Mouse (Mus musculus): ENCODE results near the gene Smim4. TPM values are rescaled to one million over a fixed set of nuclear protein-coding genes. Genes with fewer than 3 reads are reported as not detected.

The Smim4 gene
- polyA plus RNA-seq, 1 experiment from 2014 or later, result 76.1 TPM

DNA sequence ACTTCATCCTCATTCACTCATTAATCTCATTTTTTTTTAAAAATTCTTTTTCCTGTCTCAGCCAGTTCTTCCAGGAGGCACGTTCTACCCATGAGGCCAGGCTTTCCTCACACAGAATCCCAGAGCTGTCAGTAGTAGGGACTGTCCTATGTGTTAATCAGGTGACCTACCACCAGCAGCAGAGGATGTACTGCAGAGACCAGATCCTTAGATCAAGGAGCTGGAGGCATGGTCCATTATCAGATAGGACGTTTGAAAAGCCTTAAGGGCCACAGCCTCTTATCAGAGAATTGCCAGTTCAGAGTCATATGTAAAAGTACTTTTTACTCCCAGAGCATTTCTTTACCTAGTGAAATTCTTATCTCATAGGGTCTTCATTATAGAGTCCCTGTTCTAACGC is 14.7 kb downstream of the Smim4 start:
- H3K4me2 ChIP-seq (ENCODE audit: low read depth, low read length), result no peak overlapping the region
- no peak overlapping the region for H3K9ac ChIP-seq (replicated peaks)
- TF ChIP-seq EP300 (IDR thresholded peaks at IDR 0.05; ENCODE audit: low read depth) (no peak), CTCF (IDR thresholded peaks at IDR 0.05; ENCODE audit: low read depth) (no peak)
- H3K27ac ChIP-seq (ENCODE audit: low read depth), result no peak overlapping the region
- H3K4me3 ChIP-seq (ENCODE audit: low read depth, low read length), result no peak overlapping the region
- peaks cover 13% of the 10 kb centered on the region for H3K4me1 ChIP-seq (ENCODE audit: insufficient read depth)
- H3K27me3 ChIP-seq (ENCODE audit: insufficient read depth, low read length), result no peaks in the 10 kb centered on the region
- H3K36me3 ChIP-seq (replicated peaks; ENCODE audit: insufficient read depth, low read length), result peaks cover 76% of the 10 kb centered on the region
- ATAC-seq, result no peak
- 59% methylated on average over 3 of the region's 3 CpGs for WGBS (ENCODE audit: insufficient replicate concordance)
- DNase-seq, result no peak
- no peaks in the 10 kb centered on the region for H3K9me3 ChIP-seq (ENCODE audit: low read length)

DNA sequence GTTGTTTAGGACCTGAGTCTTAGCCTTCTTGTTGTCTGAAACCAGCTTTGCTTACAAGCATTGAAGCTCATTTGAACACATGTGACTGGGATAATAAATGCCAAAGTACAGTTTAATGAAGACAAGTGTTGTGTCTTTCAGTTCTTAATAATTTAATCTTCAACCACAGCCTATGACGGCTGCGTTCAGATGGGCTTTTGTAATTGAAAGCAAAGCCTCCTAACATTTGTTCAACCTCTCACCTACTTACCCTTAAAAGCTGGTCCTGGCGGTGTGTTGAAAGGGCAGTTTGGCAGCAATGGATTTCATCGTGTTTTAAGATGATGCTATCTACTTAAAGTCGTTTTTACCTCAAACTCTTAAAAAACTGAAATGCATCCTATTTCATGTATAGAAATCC is 16.6 kb downstream of the Smim4 start:
- Histone ChIP-seq H3K9me3 (ENCODE audit: low read length) (no peaks in the 10 kb centered on the region), H3K4me2 (ENCODE audit: low read depth, low read length) (no peak overlapping the region), H3K36me3 (replicated peaks; ENCODE audit: insufficient read depth, low read length) (peaks cover 78% of the 10 kb centered on the region), H3K4me3 (ENCODE audit: low read depth, low read length) (no peak overlapping the region), H3K27ac (ENCODE audit: low read depth) (peak overlapping the region; percentile 73), H3K9ac (replicated peaks) (no peak overlapping the region), H3K4me1 (ENCODE audit: insufficient read depth) (peaks cover 13% of the 10 kb centered on the region), H3K27me3 (ENCODE audit: insufficient read depth, low read length) (no peaks in the 10 kb centered on the region)
- TF ChIP-seq CTCF (IDR thresholded peaks at IDR 0.05; ENCODE audit: low read depth) (no peak), EP300 (IDR thresholded peaks at IDR 0.05; ENCODE audit: low read depth) (no peak)
- ATAC-seq, result peak; percentile 76; the same call in 1 of the 2 replicates
- 73% methylated on average over 5 of the region's 5 CpGs for WGBS (ENCODE audit: insufficient replicate concordance)
- no peak for DNase-seq

DNA sequence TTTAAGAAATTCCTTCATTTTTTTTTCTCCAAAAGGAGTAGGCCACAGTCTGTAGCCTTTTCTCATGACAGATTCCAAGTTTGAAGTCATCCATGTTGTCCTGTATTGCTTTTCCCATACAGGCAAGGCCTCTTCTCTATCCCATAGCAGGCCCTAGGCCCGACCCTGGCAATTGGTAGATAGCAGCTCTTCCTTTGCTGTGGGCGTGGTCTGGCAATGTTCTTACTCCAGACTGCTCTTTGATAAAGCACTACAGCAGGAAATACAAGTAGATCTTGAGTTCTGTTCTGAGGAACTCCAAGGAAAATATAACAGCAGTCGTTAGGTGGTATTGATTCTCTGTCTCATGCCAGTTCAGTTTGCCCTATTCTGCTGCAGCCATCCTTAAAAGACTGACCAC is 18.1 kb downstream of the Smim4 start:
- Histone ChIP-seq H3K4me1 (ENCODE audit: insufficient read depth) (peaks cover 13% of the 10 kb centered on the region), H3K9me3 (ENCODE audit: low read length) (no peaks in the 10 kb centered on the region), H3K27me3 (ENCODE audit: insufficient read depth, low read length) (no peaks in the 10 kb centered on the region), H3K27ac (ENCODE audit: low read depth) (no peak overlapping the region), H3K4me2 (ENCODE audit: low read depth, low read length) (no peak overlapping the region), H3K36me3 (replicated peaks; ENCODE audit: insufficient read depth, low read length) (peaks cover 80% of the 10 kb centered on the region), H3K4me3 (ENCODE audit: low read depth, low read length) (no peak overlapping the region), H3K9ac (replicated peaks) (no peak overlapping the region)
- ATAC-seq (peak; percentile 79), DNase-seq (peak; percentile 53)
- TF ChIP-seq CTCF (IDR thresholded peaks at IDR 0.05; ENCODE audit: low read depth), result no peak
- TF ChIP-seq EP300 (IDR thresholded peaks at IDR 0.05; ENCODE audit: low read depth), result no peak
- 46% methylated on average over 3 of the region's 3 CpGs for WGBS (ENCODE audit: insufficient replicate concordance)

DNA sequence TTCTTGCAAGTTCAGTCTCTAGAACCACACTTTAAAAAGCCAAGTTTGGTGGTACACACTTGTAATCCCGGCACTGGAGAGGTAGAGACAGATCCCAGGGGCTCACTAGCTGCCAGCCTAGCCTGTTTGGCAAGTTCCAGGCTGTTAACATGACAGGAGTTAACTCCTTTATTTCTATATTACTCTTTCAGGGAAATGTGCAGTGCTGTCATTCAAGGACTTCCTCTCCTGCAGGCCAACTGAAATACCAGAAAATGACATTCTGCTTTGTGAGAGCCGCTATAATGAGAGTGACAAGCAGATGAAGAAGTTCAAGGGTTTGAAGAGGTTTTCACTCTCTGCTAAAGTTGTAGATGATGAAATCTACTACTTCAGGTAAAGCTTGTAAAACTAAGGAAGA is 23.6 kb downstream of the Smim4 start:
- Histone ChIP-seq H3K36me3 (replicated peaks; ENCODE audit: insufficient read depth, low read length) (peaks cover 61% of the 10 kb centered on the region), H3K27me3 (ENCODE audit: insufficient read depth, low read length) (no peaks in the 10 kb centered on the region), H3K4me2 (ENCODE audit: low read depth, low read length) (no peak overlapping the region), H3K9me3 (ENCODE audit: low read length) (no peaks in the 10 kb centered on the region), H3K4me1 (ENCODE audit: insufficient read depth) (no peaks in the 10 kb centered on the region), H3K9ac (replicated peaks) (no peak overlapping the region), H3K27ac (ENCODE audit: low read depth) (no peak overlapping the region), H3K4me3 (ENCODE audit: low read depth, low read length) (no peak overlapping the region)
- DNase-seq, result no peak
- ATAC-seq, result no peak
- 92% methylated on average over 2 of the region's 2 CpGs for WGBS (ENCODE audit: insufficient replicate concordance)
- no peak for TF ChIP-seq CTCF (IDR thresholded peaks at IDR 0.05; ENCODE audit: low read depth)
- no peak for TF ChIP-seq EP300 (IDR thresholded peaks at IDR 0.05; ENCODE audit: low read depth)

DNA sequence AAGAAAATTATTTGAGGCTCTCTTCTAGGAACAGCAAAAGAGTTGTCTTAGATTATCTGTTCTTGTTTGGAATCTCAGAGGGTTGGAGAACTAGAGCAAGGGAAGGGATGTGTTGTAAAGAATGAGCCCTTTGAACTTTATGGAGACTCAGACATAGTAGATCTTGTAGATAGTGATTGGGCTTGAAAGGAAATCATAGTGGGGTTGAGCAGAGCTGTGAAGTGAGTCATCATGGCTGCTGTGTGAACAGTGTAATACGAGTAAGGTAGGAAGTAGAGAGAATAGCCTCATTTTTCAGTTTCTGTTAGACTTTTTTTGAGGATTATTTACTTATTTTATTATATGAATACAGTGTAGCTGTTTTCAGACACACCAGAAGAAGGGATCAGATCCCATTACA is 38.8 kb downstream of the Smim4 start:
- Histone ChIP-seq H3K27me3 (ENCODE audit: insufficient read depth, low read length) (no peaks in the 10 kb centered on the region), H3K27ac (ENCODE audit: low read depth) (no peak overlapping the region), H3K36me3 (replicated peaks; ENCODE audit: insufficient read depth, low read length) (peaks cover 60% of the 10 kb centered on the region), H3K9me3 (ENCODE audit: low read length) (no peaks in the 10 kb centered on the region), H3K4me1 (ENCODE audit: insufficient read depth) (no peaks in the 10 kb centered on the region), H3K4me3 (ENCODE audit: low read depth, low read length) (no peak overlapping the region), H3K9ac (replicated peaks) (no peak overlapping the region), H3K4me2 (ENCODE audit: low read depth, low read length) (no peak overlapping the region)
- DNase-seq, result no peak
- ATAC-seq, result no peak
- no peak for TF ChIP-seq CTCF (IDR thresholded peaks at IDR 0.05; ENCODE audit: low read depth)
- no peak for TF ChIP-seq EP300 (IDR thresholded peaks at IDR 0.05; ENCODE audit: low read depth)
- 79% methylated on average over 1 of the region's 1 CpGs for WGBS (ENCODE audit: insufficient replicate concordance)

DNA sequence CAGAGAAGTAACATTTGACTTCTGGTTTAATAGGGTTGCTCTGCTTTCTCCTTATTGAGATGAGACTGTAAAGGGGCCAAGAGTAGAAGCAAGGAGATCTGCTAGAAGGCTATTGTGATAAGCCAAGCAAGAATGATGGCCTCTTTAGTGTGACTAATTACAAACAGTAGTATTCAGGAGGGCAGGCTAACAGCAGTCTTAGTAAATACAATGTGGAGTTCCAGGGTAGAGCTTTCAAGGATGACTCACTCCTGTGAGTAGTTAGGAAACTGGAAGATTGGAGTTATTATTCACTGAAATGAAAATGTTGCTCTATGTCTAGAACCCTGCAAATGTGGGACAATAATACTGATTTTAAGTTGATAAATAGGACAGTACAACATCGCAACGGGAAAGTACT is 40.2 kb downstream of the Smim4 start:
- Histone ChIP-seq H3K27me3 (ENCODE audit: insufficient read depth, low read length) (no peaks in the 10 kb centered on the region), H3K4me2 (ENCODE audit: low read depth, low read length) (no peak overlapping the region), H3K9me3 (ENCODE audit: low read length) (no peaks in the 10 kb centered on the region), H3K4me1 (ENCODE audit: insufficient read depth) (no peaks in the 10 kb centered on the region), H3K4me3 (ENCODE audit: low read depth, low read length) (no peak overlapping the region), H3K9ac (replicated peaks) (no peak overlapping the region), H3K36me3 (replicated peaks; ENCODE audit: insufficient read depth, low read length) (peaks cover 64% of the 10 kb centered on the region), H3K27ac (ENCODE audit: low read depth) (no peak overlapping the region)
- ATAC-seq, result no peak
- WGBS (ENCODE audit: insufficient replicate concordance), result 95% methylated on average over 2 of the region's 2 CpGs
- DNase-seq, result no peak
- TF ChIP-seq EP300 (IDR thresholded peaks at IDR 0.05; ENCODE audit: low read depth), result no peak
- no peak for TF ChIP-seq CTCF (IDR thresholded peaks at IDR 0.05; ENCODE audit: low read depth)

DNA sequence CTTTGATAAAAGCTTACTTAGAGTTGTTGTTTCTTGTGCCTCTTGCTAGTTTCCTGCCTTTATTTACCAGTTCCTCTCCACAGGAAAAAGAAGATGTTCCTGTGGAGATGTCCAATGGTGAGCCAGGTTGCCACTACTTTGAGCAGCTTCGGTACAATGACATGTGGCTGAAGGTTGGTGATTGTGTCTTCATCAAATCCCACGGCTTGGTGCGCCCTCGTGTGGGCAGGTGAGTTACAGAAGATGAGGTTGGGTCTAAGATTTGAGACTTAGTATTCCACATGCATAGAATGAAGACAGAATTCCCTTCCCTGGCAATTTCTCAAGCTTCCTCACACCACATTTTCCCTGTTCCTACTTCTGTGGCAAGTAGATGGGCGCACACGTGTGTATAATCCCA is 41.3 kb downstream of the Smim4 start:
- Histone ChIP-seq H3K9me3 (ENCODE audit: low read length) (no peaks in the 10 kb centered on the region), H3K4me2 (ENCODE audit: low read depth, low read length) (no peak overlapping the region), H3K36me3 (replicated peaks; ENCODE audit: insufficient read depth, low read length) (peaks cover 75% of the 10 kb centered on the region), H3K27me3 (ENCODE audit: insufficient read depth, low read length) (no peaks in the 10 kb centered on the region), H3K9ac (replicated peaks) (no peak overlapping the region), H3K27ac (ENCODE audit: low read depth) (no peak overlapping the region), H3K4me3 (ENCODE audit: low read depth, low read length) (no peak overlapping the region), H3K4me1 (ENCODE audit: insufficient read depth) (no peaks in the 10 kb centered on the region)
- ATAC-seq (no peak), DNase-seq (peak; percentile 24)
- WGBS (ENCODE audit: insufficient replicate concordance), result 82% methylated on average over 6 of the region's 6 CpGs
- TF ChIP-seq EP300 (IDR thresholded peaks at IDR 0.05; ENCODE audit: low read depth), result no peak
- peak; percentile 48 for TF ChIP-seq CTCF (IDR thresholded peaks at IDR 0.05; ENCODE audit: low read depth)

Measured in liver, postnatal 0 days (tissue).